Mouse (Mus musculus) limb, embryonic 14.5 days (tissue): ENCODE results near the gene Mrpl18. TPM values are rescaled to one million over a fixed set of nuclear protein-coding genes. Genes with fewer than 3 reads are reported as not detected.

Experiments
- ATAC-seq: fragments of 200-750 bp; cut with Nextera tagmentation; 2 replicates; pipeline ENCODE4 v1.8.0; 2017; ENCODE audit warnings: low read depth, moderate number of reproducible peaks, moderate TSS enrichment; ENCODE audit not compliant: low FRiP score
- DNase-seq: peaks from one replicate; pipeline ENCODE4 v3.0.0-alpha.2; 2015; ENCODE audit warnings: low spot score
- H3K27ac ChIP-seq: fragments of 300-500 bp; sonication (generic); replicated peaks from 2 replicates; pipeline ENCODE4 v1.5.1; 2014; ENCODE audit warnings: low read depth, mild to moderate bottlenecking, low read length, moderate library complexity, mixed read lengths
- H3K27me3 ChIP-seq: fragments of 300-500 bp; sonication (generic); 2 replicates; pipeline ENCODE4 v1.6.1; 2014; ENCODE audit warnings: low read length, mixed read lengths; ENCODE audit not compliant: control insufficient read depth, insufficient read depth
- H3K36me3 ChIP-seq: fragments of 300-500 bp; sonication (generic); 2 replicates; pipeline ENCODE4 v1.6.1; 2014; ENCODE audit warnings: mild to moderate bottlenecking, low read length, moderate library complexity, mixed read lengths; ENCODE audit not compliant: control insufficient read depth, insufficient read depth
- H3K4me1 ChIP-seq: fragments of 300-500 bp; sonication (generic); 2 replicates; pipeline ENCODE4 v1.6.1; 2014; ENCODE audit warnings: antibody characterized with exemption, low read length, mixed read lengths; ENCODE audit not compliant: control insufficient read depth, insufficient read depth
- H3K4me2 ChIP-seq: fragments of 300-500 bp; sonication (generic); replicated peaks from 2 replicates; pipeline ENCODE4 v1.6.1; 2014; ENCODE audit warnings: low read depth, mild to moderate bottlenecking, low read length, moderate library complexity; ENCODE audit not compliant: severe bottlenecking
- H3K4me3 ChIP-seq: fragments of 300-500 bp; sonication (generic); replicated peaks from 2 replicates; pipeline ENCODE4 v1.5.1; 2014; ENCODE audit warnings: low read length
- H3K9ac ChIP-seq: fragments of 300-500 bp; sonication (generic); 2 replicates; pipeline ENCODE4 v1.6.1; 2014; ENCODE audit warnings: mild to moderate bottlenecking, low read depth, low read length, moderate library complexity; ENCODE audit not compliant: severe bottlenecking
- H3K9me3 ChIP-seq: fragments of 300-500 bp; sonication (generic); 2 replicates; pipeline ENCODE4 v1.6.1; 2016; ENCODE audit warnings: low read length; ENCODE audit not compliant: control insufficient read depth
- POLR2A ChIP-seq: fragments of 200-500 bp; IDR thresholded peaks from 2 replicates; pipeline ENCODE4 v1.8.0; 2012; ENCODE audit warnings: inconsistent platforms, mild to moderate bottlenecking, moderate library complexity, borderline replicate concordance; ENCODE audit not compliant: insufficient read depth, insufficient read length; ENCODE audit errors: extremely low read depth
- WGBS: fragments of 180-500 bp; shearing (Covaris S2); extraction: QIAGEN DNeasy Blood & Tissue Kit; methylation state at CpG from one replicate; pipeline ENCODE4 v1.1.7; 2014; 5-methylcytosine and 5-hydroxymethylcytosine counted together
- polyA plus RNA-seq, 2 experiments: library from polyadenylated mRNA; depleted of rRNA in 1 of 2; stranded (reverse) in 1 of 2; unstranded in 1 of 2; fragments of >200 nt; fragmentation: Nextera tagmentation in 1 of 2; extraction: Ambion mirVana in 1 of 2; gene quantifications; 2 replicates each; pipeline versions ENCODE4 v1.2.1 to v1.2.3; 2012 to 2014

Mrpl18 gene
- polyA plus RNA-seq, 2 experiments, result 66.4 to 127 TPM

DNA sequence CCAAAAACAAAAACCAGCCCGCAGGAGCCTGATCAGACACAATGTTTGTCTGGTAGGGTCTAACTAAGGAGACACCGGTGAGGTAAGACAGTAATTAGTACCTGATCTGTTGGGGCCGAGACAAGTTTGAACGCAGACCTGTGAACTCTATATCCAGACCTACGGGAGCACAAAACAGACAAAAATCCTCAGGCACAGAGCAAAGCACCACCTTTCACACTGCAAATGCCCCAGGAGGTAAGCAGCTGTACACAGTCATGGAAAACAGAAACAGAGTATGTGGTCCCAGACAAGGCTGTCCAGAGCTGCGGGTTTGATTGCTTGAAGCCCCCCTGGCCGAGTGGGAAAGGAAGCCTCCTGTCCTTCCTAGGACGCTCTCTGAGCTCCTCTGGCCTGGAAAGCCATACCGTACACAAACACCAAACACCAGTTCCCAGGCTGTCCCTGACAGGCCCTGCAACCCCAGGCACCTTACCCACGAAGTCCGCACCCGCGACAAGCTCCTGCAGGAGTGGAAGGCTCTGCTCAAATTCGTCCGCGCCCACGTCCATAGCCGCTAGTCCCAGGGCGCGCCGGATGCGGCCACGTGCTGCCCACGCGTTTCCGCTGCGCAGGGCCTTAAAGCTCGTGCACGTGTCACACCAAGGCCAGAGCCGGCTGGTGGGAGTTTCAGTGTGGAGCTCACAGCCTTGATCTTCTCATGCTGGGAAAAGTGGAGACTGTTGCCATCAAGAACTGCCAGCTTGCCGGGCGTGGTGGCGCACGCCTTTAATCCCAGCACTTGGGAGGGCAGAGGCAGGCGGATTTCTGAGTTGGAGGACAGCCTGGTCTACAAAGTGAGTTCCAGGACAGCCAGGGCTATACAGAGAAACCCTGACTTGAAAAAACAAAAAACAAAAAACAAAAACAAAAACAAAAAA is 6.5 kb downstream of the Mrpl18 start, which contains the start of gene Pnldc1:
TSS of gene Pnldc1 (minus strand) at position 870 of the 920 bp plus-strand sequence.
- WGBS, result 72% methylated on average over 35 of the region's 35 CpGs
- TF ChIP-seq POLR2A, result no peak

DNA sequence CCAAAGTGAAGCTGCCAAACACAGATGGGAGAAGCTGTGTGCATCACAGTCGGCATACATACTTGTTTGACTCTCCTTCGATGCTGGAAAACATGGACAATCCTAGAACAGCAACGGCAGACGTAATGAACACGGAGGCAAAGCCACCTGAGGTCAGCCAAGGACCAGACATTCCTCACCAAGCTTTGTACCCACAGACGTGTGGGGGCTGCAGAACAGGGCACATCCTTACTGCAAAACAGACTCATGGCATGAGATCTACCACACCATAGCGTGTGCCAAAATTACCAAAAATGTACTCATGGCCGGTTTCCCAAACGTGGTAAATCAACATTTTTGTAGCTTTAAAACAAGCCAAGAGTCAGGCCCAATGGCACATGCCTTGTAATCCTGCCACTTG is 9.7 kb downstream of the Mrpl18 start:
- Histone ChIP-seq H3K27me3 (no peaks in the 10 kb centered on the region), H3K27ac (no peak overlapping the region), H3K4me1 (peaks cover 9% of the 10 kb centered on the region), H3K36me3 (peaks cover 28% of the 10 kb centered on the region), H3K9ac (no peak overlapping the region), H3K9me3 (no peaks in the 10 kb centered on the region), H3K4me3 (no peak overlapping the region), H3K4me2 (no peak overlapping the region)
- DNase-seq (no peak), ATAC-seq (no peak)
- WGBS, result 91% methylated on average over 9 of the region's 9 CpGs
- TF ChIP-seq POLR2A, result no peak

More for the DNA sequence above, 6.5 kb downstream of the Mrpl18 start, which contains the start of gene Pnldc1:
- DNase-seq (no peak), ATAC-seq (no peak)
- H3K27me3 ChIP-seq, result no peaks in the 10 kb centered on the region
- no peak within 1 kb of the TSS for H3K9ac ChIP-seq
- no peaks in the 10 kb centered on the region for H3K4me1 ChIP-seq
- no peaks in the 10 kb centered on the region for H3K9me3 ChIP-seq
- no peak within 1 kb of the TSS for H3K4me3 ChIP-seq
- H3K27ac ChIP-seq, result no peak within 1 kb of the TSS
- H3K36me3 ChIP-seq, result peaks cover 50% of the 10 kb centered on the region
- no peak within 1 kb of the TSS for H3K4me2 ChIP-seq

DNA sequence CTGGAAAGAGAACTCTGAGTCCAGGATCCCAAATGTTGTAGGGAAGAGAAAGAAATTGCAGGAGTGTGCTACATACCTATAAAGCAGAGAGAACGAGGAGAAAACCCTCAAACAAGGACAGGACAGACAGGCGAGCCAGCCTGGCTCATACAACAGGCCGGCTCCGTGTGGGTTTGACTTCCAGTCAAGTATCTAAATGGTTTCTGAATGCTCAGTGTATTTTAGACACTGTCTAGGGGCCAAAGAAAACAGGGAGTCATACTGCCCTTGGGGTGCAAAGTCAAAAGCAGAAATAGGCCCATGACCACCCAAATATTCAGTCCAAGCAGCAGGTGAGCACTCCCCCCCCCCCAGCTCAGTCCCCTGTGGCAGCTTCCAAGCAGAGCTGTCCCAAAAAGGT is 10.3 kb downstream of the Mrpl18 start:
- no peak overlapping the region for H3K9ac ChIP-seq
- H3K27ac ChIP-seq, result no peak overlapping the region
- no peak for ATAC-seq
- no peaks in the 10 kb centered on the region for H3K9me3 ChIP-seq
- 89% methylated on average over 4 of the region's 4 CpGs for WGBS
- no peak for DNase-seq
- no peaks in the 10 kb centered on the region for H3K27me3 ChIP-seq
- H3K4me3 ChIP-seq, result no peak overlapping the region
- TF ChIP-seq POLR2A, result no peak
- H3K36me3 ChIP-seq, result peaks cover 24% of the 10 kb centered on the region
- H3K4me2 ChIP-seq, result no peak overlapping the region
- H3K4me1 ChIP-seq, result peaks cover 9% of the 10 kb centered on the region

DNA sequence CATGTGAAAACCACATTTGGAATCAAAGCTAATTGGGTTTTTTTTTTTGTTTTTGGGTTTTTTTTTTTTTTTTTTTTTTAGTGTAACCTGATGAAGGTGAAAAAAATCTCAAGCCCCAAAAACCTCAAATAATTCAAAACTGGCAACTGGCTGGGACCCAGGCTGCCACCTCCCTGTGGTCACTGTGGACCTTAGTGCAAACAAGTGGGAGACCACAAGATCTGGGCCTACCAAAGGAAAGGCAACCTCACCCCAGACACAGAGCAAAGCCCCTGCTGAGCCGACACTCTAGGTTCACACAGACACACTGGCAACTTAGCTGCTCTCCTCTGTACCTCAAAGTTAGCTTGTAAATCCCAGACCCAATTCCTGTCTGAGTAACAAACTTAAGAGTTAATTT is 11.8 kb downstream of the Mrpl18 start:
- Histone ChIP-seq H3K9me3 (no peaks in the 10 kb centered on the region), H3K4me2 (no peak overlapping the region), H3K9ac (no peak overlapping the region), H3K27me3 (no peaks in the 10 kb centered on the region), H3K36me3 (peaks cover 18% of the 10 kb centered on the region), H3K27ac (peak overlapping the region; percentile 63; the same call in 1 of the 2 replicates), H3K4me3 (no peak overlapping the region), H3K4me1 (peaks cover 9% of the 10 kb centered on the region)
- DNase-seq, result no peak
- ATAC-seq, result no peak
- no peak for TF ChIP-seq POLR2A
- 43% methylated on average over 1 of the region's 1 CpGs for WGBS

DNA sequence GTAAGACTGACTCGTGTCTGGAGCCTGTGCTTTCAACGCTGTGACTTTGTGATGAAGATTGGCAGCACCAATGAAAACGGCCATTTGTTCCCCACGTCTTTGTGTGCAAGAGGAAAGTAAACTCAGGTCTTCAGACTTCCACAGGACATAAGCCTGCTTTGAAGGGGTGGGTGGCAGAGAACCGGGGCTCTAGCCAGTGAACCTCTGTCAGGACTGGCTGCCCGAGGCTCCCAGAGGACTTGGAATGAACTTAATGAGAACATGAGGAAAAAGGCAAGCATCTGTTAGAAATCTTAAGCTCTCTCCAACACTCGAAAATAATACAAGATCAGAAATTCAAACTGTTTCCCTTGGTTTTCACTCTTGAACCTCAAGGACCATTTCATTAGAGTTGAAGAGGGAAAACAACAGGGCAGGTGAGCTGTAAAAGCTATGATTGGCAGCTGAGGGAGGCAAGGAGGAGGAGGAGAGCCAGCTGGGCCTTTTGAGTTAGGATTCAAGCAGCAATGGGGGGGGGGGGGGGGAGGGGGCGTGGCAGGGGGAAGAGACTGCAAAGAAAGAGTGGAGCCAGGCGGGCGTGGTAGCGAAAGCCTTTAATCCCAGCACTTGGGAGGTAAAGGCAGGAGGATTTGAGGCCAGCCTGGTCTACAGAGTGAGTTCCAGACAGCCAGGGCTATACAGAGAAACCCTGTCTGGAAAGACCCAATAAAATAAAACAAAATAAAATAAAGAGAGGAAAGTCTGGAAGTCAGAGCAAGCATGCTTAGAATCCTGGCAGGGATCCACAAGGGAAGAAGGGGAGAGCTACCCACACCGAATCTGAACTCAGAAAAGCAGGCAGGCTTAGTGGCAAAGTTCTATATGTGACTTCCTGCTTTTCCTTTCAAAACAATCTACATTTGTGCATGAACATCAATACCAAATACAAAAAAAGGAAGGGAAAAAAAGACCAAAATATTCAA is 12.5 kb downstream of the Mrpl18 start:
- Histone ChIP-seq H3K27me3 (no peaks in the 10 kb centered on the region), H3K9me3 (no peaks in the 10 kb centered on the region), H3K4me3 (no peak overlapping the region), H3K27ac (peak overlapping the region; percentile 70), H3K4me2 (no peak overlapping the region; the same call in 1 of the 2 replicates), H3K9ac (no peak overlapping the region), H3K36me3 (peaks cover 18% of the 10 kb centered on the region), H3K4me1 (peaks cover 9% of the 10 kb centered on the region)
- ATAC-seq (peak; percentile 81), DNase-seq (peak; percentile 57)
- no peak for TF ChIP-seq POLR2A
- 27% methylated on average over 11 of the region's 12 CpGs for WGBS
